Mouse (Mus musculus) left cerebral cortex, postnatal 36 days (tissue): Measurements from ENCODE around the gene Mpdz. TPM values are rescaled to one million over a fixed set of nuclear protein-coding genes. Genes with fewer than 3 reads are reported as not detected.
A peak's percentile ranks its signal among the peaks of the same experiment; 100 is the strongest.

Experiments
- DNase-seq, 2 experiments: peaks; one replicate each; pipeline ENCODE4 v3.0.0; 2021 to 2022; ENCODE audit warnings: low spot score in 2 of 2, mixed read lengths in 1 of 2
- intact Hi-C: fragments of 180-260 bp; cut with DNase I; formaldehyde crosslinking; loops from one replicate; pipeline ENCODE4 v1.15.1; 2025
- total RNA-seq, 2 experiments: library from RNA; stranded (reverse); gene quantifications; 2 replicates each; pipeline ENCODE4 v1.2.3; 2021

The Mpdz gene
- 10 to 100 TPM; 47.8 to 61.3 TPM for total RNA-seq

DNA sequence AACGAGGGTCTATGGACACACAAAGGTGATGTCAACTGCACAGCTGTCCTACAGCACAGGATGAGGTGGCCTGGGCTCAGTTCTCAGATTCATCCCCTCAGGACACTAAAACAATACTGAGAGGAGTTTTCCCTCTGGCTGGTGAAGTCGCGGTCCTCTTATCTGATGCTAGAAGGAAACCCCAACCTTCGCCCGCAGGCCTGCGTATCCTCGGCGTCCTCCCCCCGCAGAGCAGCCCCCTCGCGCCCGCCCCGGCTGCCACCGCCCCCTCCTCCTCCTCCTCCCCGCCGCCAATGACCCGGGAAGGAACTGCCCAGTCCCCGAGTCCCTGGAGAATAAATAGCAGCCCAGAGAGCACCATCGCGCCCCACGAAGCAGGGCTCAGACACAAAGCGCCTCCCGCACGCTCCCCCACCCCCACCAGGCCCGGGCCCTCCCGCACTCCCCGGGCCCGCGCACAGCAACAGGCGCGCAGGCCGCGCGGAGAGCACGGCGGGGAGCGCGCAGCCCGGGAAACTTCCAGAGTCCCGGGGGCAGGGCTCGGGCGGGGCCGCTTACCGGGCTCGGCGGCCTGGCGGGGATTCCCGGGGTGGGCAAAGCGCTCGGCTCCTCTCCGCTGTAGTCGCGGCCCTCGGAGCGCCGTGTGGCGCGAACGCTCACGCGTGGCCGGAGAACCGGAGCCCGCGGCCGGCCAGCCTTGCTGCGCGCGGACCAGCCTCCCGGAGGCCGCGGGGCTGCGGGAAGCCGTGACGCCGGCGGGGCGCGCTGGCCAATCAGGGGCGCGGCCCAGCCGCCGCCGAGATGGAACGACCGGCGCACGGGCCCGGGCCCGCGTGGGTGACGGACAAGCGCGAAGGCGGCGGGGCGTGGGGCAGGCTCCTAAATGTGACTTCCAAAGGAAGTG lies at the start of gene Mpdz:
Gene Mpdz, minus strand, starts transcription at position 738 of the 904 bp plus-strand sequence.
- intact Hi-C loops = no loop called here

DNA sequence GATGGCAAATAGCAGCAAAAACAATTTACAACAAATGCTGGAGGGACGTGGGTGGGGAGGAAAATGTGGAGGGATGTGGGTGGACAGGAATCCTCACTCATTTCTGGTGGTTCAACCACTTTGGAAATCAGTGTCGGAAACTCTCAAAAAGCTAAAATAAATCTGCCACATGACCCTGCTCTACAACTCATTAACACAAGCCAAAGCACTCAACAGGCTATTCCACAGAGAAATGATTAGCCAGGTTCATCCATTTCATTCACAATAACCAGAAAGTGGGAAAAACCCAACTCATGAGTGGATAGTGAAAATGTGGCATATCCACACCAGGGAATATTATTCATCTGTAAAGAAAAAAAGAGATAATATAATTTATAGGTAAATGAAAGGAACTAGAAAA lies 47.9 kb upstream of the Mpdz start:
- intact Hi-C loops = no loop called here
- DNase-seq = no peak

More for the DNA sequence above, at the start of gene Mpdz:
- peak; percentile 69 to 77 for DNase-seq

DNA sequence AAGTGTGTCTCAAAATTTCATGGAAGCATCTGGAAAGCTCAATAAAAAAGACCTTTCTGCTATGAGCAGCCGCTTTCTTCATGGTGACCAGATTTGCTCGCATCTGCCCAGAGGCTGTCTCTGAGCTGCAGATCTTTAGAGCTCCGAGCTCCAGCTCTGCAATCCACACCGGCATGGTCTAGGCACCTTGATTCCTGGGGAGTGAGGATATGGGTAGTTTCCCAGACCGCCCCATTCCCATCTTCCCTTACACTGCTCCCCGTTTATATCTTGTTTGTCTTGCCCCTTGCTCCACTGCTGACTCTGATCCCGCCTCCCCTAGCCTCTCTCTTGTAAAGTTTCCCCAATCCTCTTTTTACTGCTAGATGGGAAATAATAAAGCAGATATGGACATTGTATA lies 42.0 kb upstream of the Mpdz start:
- no peak for DNase-seq
- intact Hi-C loops = no loop called here

DNA sequence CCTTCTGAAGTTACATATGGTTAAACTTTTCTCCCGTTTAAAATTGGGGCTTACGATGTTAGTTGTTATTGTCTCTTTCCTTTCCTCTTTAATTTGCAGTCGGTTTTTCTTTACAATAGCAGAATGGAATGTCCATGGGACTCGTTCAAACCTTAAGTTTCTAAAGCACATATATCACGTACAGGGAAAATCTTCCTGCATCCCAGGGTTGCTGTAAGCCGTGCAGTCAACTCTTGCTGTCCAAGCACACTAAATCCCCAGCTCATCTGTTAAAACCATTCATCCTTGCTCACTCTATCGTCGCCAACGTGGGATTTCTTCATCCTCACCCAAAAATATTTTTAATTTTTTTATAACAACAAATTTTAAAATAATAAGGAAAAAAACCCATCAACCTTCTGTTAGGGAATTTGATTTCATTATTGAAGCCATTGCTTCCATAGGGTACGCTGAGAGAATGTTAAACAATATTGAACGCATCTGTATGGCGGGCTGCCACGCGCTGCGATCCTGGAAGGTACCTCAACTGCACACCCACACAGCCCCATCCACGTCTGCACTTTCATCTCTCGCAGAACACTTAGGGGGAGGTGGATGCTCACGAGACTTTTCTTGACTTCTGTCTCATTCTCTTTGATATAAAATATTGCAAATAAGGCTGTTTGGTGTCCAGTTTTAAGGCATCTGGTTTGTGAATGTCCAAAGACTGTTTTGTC lies 41.4 kb upstream of the Mpdz start:
- intact Hi-C loops = no loop called here
- no peak for DNase-seq

GRCm38 (mm10) chr4:81483159-81483558 lies 40.5 kb upstream of the Mpdz start:
- intact Hi-C loops = no loop called here

GRCm38 (mm10) chr4:81466821-81467220 lies 24.2 kb upstream of the Mpdz start:
- intact Hi-C loops = no loop called here
- DNase-seq = no peak

More at GRCm38 (mm10) chr4:81483159-81483558, 40.5 kb upstream of the Mpdz start:
- no peak for DNase-seq

DNA sequence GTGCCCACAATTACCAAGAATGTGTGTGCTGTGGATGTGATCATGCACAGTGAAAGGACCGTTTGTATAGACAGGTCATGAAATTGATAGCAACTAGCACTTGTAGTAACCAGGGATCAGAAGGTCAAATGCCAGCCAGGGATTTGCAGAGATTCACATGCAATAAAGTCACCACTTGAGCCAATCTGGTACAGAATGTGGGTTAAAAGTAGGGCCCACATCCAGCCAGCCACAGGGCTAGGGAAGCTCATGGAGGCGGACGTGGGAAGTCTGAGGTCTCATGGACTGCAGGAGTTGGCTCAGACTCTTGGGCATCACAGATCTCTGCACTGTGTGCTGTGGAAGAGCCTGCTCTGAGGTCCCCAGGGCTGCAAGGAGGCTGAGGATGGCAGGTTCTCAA lies 22.6 kb upstream of the Mpdz start:
- no peak for DNase-seq
- intact Hi-C loops = no loop called here

- intact Hi-C loops = no loop called here
- DNase-seq = no peak
These were observed 19.6 kb upstream of the Mpdz start for GRCm38 (mm10) chr4:81462253-81462652.

DNA sequence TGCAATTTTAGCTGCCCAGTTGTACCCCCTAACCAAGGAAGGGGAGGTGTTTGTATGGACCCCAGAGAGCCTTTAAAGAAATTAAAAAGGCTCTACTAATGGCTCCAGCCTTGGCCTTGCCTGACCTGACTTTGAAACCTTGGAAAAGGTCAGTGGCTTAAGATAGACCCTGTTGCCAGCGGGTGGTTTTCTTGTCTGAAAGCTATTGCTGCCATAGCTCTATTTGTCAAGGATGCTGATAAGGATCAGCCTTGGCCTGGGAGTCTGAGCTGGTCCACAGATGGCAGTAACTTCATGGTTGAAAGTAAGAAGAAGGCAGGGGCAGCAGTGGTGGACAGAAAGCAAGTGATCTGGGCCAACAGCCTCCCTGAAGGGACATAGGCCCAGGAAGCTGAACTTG lies 16.3 kb upstream of the Mpdz start:
- DNase-seq = no peak
- intact Hi-C loops = no loop called here

DNA sequence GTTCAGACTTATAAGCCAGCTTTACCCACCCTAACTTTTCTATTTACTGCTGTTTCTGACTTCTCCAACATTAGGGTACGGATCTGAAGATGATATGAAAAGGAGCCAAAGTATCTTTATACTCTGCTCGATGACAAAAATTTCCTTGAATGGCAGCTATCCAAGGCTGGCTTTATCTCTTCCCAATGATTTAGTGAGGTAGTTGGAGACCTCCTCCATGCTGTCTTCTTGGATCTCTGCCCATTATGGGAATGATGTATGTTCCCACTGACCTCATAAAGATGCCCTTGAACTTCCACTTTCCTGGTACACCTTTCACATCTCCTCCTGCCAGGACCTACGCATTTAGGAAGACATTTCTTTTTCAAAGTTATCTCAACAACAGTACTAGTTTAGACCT lies 11.2 kb upstream of the Mpdz start:
- DNase-seq = no peak
- intact Hi-C loops = no loop called here

DNA sequence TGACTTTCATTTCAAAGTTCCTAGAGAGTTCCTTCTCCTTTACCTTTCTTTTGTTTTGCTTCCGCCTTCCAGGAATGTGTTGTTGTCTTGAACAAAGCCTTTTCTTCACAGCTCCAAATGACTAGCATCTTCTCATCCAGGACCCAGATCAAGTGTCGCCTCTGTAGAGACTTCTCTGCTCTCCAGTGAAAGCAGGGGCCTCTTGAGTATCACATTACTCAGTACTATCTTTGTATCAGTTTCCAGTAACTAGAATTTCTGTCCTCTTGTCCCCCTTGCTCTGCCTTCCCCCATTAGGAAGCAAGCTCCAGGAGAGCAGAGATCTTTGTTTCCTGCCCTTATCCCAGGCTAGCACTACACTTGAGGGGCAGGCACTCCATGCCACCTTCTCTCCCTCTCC lies 9.6 kb upstream of the Mpdz start:
- DNase-seq = no peak
- intact Hi-C loops = no loop called here

GRCm38 (mm10) chr4:81449413-81449812 lies 6.8 kb upstream of the Mpdz start:
- intact Hi-C loops = no loop called here
- no peak for DNase-seq

DNA sequence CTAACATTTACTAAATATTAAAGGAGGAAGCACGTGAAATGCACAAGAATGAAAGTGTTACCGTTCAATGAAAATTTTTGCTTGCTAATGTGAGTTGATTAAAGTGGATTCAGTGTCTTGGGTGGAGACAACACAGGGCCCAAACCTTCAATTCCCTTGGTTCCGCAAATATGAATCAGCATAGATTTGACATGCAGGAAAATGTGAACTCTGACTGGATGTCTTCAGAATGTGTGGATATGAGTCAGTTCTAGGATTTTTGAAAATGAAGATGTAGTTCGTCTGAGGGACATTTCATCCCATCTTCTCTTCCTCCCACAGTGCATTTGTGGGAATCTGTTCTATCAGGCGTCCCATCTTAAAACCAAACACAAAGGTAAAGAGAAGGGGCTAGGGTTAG lies 951 bp upstream of the Mpdz start:
- DNase-seq = no peak
- intact Hi-C loops = no loop called here

DNA sequence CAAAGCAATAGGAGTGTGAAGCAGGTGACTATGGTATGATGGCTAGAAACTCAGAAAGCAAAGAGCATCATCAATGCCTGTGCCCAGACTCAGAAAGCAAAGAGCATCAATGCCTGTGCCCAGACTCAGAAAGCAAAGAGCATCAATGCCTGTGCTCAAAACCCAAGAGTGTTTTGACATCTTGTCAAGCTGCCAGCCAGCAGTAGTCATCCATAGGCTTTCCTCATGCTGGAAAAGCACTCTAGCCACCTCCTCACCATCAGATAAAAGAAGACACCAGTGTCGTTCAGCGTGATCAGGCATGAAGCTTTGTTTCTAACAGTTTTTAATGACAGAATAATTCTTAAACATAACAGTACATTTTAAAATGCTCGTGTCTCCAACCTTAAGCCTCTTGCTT lies 8.7 kb downstream of the Mpdz start:
- intact Hi-C loops = no loop called here
- DNase-seq = no peak

DNA sequence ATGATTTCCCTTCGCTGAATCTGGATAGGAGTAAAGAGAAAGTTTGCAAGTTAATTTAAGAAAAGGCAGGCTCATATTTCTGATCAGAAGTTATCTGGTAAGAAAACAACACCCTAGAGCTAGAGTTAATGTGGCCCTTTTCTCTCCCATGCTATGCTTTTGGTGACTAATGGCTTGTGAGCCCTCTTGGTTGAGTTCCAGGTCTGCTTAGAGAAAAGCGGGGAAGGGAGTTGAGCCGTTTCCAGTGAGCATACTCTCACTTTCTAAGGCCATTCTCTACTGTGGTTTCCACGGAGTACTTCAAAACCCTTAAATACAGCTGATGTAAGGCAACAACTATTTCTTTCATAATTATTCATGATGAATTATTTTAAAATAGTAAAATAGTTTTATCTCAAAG lies 11.8 kb downstream of the Mpdz start:
- DNase-seq = no peak
- intact Hi-C loops = no loop called here

DNA sequence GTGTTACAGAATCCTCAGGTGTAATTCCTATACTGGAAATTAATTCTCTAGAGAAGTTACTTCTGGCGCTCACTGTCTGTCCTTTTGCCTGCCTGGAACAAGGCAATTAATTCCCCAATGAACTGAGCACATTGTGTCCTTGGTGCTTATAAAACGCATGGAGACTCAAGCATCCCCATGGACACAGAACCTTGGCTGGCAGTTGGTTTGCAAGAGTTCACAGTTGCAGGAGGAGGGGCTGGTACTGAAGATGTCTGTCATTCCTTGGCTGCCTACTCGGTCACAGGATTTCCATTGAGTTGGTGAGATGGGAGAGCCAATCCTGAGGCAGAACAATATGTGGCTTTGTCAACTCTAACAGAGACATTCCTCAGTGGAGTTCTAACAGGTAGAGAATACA lies 12.5 kb downstream of the Mpdz start:
- intact Hi-C loops = no loop called here
- no peak for DNase-seq

DNA sequence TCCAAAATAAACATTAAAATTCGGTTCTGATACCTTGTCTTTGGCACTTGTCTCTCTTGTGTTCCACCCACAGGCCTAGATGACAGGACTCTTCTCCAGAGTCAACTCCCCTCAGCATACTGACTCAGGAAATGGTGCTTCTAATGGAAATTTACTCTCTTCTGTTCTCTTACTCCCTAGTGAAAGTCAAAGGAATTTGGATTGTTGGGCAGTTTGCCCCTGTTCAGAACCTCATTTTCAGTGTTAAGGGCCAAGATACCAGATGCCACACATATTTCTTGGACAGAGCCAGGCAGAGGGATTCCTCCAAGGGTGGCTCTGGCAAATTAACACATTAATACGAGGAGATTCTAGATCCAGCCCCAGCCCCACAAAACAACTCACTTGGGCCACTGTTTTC lies 12.9 kb downstream of the Mpdz start:
- no peak for DNase-seq
- intact Hi-C loops = no loop called here

DNA sequence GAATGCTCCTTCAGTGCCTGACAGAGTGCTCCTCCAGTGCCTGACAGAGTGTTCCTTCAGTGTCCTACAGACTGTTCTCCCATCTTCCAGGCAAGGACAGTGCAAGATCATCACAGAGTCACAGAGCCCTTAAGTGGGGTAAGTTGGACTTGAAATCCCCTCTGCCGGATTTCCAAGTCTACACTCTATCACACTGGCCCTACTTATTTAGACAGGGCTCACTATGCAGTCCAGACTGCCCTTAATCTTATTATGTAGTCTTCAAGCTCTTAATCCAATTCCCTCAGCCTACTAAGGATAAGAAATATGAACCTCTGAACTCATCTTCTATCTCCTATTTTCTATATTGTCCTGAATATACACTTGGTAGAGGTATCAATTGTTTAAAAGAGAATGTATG lies 19.1 kb downstream of the Mpdz start:
- intact Hi-C loops = no loop called here
- no peak for DNase-seq

DNA sequence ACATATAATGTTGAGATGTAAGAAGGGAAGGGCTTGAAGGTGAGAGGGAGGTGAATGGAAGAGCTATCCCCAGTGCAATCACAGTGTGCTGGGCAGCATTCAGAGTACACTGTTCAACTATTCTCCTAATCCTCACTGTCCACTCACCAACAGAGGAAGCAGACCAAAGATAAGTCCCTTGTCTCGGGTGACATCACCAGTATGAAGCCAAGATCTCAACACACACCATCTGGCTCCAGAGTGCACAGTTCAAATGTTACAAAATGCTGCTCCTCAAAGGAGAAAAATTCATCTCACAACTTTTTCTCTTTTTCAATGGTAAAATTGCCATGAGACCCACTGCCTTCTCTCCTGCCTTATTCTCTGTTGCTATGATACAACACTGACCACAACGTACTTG lies 21.0 kb downstream of the Mpdz start:
- intact Hi-C loops = no loop called here
- DNase-seq = no peak

DNA sequence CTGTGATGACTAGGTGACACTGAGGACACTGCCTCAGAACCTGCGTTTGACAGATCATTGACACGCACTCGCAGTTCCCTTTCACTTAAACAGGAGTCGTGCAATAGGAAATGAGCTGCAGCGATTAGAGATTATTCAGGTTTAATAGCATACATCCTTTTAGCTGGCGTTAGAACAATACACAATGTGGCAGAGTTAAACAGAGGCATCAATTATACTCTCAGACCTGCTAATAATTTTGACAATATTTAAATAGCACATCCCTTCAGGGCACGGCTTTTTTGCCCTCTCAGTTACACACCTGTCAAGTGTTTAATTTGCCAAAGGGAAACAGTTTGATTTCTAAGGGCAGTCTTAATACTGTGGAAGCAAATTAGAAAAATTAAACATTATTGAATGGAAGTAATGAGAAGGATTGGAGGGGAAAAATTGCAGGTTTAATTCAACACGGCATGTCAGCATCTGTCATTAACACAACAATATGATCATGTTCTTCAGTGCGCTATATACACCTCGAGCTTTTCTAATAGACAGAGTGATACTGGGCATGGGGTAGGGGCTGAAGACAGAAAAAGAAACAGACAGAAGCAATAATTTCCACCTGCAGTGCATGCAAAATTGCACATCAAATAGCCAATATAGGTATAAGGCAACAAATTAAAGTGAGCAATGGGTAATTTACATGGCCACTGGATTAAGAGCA lies 27.1 kb downstream of the Mpdz start:
- intact Hi-C loops = no loop called here
- DNase-seq = no peak
